Mouse (Mus musculus): ENCODE data around the gene Crat.

The Crat gene

DNA sequence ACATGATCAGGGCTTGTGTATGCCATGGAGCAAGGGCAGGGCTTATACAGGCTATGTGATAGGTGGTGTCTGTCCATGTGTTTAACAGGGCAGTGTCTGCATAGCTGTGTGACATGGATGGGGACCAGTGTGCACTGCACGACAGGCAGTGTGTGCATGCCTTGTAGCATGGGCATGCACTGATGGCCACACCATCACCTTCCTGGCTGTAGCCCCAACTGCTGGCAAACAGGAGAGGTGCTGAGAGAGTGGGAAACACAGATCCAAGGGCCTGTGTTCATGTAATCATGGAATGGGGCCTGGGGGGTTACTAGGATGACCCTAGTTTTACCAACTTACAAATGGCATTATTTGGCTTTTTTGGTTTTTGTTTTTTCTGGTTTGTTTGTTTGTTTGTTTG is 11.7 kb downstream of the Crat start:
- DNase-seq (ENCODE audit: low spot score in 2 of 2): no peak

DNA sequence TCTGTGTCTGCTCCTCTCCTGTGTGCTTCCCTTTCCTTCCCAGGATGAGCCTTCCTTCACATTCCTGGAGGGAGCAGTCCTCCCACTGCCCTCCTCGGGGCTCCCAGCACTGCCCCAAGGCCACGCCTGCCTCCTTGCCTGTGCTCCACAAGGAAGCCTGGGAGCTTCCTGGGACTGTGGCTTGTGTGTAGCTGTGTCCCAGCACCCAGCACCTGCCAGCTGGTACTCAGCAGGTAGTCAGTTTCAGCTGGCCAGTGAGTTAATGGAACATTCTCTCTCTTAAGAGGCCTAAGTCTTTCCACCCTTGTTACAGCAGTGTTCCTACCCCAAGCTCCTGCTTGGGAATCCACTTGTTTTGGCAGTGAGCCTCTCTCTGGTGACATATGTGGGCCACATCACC is 12.8 kb downstream of the Crat start:
- no peak for DNase-seq (ENCODE audit: low spot score in 2 of 2)

DNA sequence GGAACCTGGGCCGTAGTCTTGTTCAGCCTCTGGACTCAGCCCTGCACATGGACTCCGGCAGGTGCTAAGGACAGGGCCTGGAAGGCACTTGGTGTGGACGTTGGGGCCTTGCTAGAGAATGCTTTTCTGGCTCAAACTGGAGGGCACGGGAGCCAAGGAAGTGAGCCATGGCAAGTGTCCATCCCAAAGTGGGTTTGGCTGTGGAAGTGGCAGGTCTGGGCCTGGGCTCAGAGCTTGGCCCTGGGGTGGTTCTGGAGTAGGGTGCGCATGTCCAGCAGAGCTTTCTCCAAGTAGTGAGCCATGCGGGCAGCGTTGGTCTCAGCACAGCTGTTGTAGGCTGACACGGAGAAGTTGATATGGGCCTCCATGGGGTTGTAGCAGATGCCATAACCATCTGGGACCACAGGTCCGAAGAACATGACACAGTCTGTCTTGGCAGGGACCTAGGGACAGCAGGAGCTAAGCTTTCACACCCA is 13.2 kb downstream of the Crat start:
- no peak for DNase-seq (ENCODE audit: low spot score in 2 of 2)

DNA sequence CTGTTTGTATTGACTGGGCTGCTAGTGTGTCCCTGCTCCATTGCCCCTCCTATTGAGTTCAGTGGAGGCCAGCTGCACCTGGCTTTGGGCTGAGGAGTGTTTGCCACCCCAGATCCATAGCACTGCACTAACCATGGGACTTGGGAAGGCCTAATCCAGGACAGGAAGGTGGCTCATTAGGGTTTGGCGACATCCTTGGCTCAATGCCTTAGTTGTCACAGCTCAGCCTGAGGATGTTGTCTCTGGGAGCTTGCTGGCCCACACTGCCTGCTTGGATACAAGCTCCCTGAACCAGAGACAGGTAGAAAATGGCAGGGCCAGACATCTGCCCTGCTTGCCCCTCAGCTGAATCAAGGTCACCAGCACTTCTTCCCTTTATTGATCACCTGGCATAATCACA is 14.0 kb downstream of the Crat start:
- no peak for DNase-seq (ENCODE audit: low spot score in 2 of 2)

DNA sequence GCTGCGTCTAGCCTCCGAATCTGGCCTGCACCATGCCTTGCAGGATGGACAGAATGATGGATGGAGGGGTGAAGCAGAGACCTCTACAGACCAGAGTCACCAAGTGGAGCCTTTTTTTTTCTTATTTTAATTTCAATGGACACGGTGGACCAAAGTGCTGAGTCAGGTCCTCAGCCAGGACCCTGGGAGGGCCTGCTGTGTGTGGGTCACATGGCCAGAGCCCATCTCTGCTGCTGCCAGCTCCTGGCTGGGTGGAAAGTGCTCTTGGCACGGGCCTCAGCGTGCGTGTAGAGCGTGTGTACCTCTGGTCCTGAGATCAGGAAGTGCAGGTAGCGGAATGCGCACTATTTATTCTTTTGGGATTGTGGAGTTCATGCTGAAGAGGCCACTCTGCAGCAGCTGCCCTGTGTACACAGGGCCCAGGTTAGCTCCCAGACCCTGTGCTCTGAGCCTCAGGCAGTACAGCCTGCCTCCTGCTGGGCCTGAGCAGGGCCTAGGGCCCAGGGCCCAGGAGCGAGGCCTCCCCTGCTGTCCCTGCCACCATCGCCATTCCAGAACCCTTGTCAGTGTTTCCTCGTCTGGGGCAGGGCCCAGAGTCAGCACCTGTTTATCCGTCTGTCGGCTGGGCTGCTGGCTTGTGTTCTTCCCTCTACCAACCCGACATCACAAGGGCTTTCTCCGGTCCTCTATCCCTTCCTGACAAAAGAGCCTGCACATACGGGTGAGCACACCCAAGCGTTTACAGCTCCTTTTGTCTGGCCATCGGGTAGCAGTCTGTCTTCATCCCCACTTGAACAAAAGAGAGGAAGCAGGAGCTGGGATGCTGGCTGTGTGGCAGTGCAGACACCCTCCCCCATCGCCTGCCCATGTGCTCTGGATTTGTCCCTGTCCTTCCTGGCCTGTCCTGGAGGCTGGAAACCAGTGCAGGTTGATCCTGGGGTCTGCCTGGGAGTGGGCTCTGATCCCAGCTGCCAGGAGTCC is 16.1 kb downstream of the Crat start:
- DNase-seq (ENCODE audit: low spot score in 2 of 2): no peak

DNA sequence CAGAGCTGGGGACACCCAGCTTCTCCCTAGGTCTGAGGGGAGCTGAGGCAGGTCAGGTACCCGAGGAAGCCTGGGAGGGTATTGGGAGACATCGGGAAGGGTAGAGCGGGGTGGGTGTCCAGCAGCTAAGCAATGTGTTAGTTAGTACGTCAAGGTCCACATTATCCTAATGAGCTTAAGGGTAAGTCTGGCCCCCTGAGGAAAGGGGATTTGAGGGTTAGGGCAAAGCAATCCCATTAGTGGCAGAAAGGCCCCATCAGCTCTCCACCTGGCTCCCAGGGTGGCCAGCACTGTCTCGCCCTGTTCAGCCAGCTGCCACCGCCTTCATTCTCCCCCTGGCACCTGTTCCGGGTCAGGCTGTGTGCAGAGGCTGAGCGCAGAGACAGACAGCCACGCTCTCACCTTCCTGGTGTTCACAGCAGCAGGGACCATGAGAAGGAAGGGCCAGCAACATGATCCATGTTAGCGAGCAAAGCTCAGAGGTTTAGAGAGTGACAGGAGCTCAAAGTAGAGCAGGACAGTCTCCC is 17.6 kb downstream of the Crat start:
- no peak for DNase-seq (ENCODE audit: low spot score in 2 of 2)

DNA sequence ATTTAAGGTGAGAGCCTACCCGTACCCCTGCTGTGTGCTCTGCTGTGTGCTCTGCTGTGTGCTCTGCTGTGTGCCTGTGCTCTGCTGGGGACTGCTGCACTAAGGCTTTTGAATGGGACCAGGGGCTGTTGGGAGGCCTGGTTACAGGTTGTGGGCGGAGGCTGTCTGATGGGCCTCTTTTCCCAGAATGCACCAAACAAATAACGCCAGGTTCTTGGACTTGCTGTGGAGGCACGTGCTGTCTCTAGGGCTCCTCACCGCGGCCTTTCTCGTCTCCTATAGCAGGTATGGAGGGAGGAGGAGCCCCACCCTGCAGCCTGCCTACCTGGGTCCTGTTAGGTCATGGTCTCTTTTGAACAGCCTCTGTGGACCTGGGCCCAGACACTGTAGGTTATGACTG is 19.4 kb downstream of the Crat start:
- DNase-seq (ENCODE audit: low spot score in 2 of 2): no peak

DNA sequence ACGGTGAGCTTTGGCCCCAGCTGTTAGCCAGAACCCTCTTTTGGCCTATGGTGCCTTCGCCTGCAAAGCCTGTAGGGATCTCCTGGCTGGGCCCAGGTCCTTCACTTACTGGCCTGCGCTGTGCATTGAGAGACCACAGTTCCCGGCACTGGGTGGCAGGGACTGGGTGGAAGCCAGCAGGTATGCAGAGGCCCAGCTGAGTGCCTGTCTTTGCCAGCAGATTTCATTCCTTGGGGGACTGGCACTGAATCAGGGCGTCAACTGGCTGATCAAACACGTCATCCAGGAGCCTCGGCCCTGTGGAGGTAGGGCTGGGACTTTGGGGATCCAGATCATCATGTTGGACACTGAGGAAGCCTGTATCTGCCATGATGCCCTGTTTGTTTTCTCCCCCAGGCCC is 19.9 kb downstream of the Crat start:
- no peak for DNase-seq (ENCODE audit: low spot score in 2 of 2)

DNA sequence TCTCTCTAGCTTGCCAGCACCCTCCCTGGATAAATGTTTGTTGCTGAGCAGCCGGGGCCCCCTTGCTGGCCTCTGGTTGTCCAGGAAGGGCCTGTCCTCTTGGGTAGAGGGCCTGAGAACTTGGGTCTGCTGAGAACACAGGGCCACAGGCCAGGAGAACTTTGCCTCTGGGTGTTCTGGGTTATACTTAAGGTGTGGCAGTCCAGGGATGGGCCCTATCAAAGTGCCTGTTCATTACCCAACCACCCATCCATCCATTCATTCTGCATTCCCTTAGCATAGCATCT is 22.3 kb downstream of the Crat start:
- DNase-seq (ENCODE audit: low spot score in 2 of 2): no peak

DNA sequence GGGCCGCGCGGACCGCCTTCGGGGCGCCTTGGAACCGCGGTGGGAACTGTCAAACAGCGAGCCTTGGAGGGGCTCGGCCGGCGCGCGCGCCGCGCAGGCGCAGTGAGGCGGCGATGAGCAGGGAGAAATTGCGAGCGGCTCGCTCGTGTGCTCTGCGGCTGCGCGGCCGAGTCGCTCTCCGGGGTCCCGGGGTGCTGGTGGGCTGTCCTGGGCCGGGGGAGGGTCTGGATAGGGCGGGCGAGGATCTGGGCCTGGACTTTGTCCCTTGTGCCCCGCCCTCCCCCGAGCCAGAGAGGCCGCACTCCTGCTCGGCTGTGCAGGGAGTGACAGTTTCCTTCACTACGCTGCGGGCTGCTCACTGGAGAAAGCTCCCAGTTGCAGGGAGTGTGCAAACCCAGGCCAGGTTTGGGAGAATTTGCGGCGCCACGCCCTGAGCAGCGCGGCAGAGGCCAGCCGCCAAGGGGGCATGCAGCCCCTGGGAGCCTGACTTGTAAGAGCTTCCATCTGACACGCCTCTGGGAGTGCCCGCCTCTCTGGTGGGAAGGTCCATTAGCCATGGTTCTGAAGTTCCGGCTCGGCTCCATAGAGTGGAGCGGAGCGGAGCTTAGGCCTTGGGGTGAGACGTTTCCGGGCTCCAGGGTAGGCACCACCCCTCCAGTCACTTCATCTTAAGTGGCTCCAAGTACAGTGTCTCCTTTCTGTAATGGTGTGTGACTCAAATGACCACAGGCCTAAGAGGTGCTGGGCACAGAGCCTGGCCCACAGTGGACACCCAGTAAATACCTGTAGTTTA is 22.8 kb downstream of the Crat start:
- DNase-seq (ENCODE audit: low spot score in 2 of 2): peak; percentile 63 to 88

DNA sequence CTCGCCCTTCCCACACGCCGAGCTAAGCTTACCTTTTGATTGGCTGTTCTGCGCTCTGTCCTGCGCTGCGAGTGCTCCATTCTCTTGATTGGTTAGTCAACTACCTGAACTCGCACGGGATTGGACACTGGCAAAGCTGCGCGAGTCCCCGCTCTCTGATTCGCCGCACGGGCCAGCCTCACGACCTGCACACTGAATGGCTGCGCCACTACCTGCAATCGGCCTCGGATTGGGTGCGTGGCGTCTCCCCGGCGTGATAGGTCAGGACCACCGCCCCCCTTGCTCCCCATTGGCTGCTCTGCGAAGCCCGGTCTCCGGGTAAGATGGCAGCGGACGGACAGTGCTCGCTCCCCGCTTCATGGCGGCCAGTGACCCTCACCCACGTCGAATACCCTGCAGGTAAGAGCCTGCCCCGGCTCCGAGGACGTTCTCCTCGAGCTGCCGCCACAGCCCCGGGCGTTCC is 23.5 kb downstream of the Crat start, which contains the start of gene Dolpp1:
Gene Dolpp1, plus strand, starts transcription at position 141 of the 463 bp plus-strand sequence.
- peak; percentile 92 to 96 for DNase-seq (ENCODE audit: low spot score in 2 of 2)

DNA sequence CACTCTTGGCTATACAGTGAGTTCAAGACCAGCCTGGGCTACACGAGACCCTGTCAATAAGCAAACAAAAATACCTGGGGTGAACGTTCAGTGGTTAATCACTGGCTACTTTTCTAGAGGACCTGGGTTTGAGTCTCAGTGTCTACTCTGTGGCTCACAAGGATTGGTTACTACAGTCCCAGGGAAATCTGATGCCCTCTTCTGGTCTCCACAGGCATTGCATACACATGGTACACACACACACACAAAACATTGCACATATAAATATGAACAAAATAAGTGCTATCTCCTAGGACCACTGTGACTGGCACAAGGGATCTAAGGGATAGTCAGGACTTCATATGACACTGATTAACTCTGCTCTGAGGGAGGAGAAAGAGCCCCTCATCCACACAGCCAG is 26.6 kb downstream of the Crat start:
- DNase-seq (ENCODE audit: low spot score in 2 of 2): no peak

DNA sequence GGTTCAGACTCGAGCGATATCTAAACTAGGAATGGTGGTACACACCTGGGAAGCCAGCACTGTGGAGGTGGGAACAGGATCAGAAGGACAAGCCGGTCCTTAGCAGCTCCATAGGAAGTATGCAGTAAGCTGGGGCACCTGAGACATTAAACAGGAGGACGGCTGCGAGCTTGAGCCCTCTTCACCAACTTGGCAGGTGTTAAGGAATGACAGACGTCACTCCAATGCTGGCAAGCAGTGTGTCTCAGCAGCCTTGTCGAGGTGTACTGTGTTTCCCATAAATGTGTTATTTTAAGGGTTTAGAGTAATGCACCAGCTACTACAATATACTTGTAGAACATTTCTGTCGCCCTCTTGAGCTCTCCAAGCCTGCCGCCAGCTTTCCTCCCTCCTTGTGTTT is 28.7 kb downstream of the Crat start:
- no peak for DNase-seq (ENCODE audit: low spot score in 2 of 2)

DNA sequence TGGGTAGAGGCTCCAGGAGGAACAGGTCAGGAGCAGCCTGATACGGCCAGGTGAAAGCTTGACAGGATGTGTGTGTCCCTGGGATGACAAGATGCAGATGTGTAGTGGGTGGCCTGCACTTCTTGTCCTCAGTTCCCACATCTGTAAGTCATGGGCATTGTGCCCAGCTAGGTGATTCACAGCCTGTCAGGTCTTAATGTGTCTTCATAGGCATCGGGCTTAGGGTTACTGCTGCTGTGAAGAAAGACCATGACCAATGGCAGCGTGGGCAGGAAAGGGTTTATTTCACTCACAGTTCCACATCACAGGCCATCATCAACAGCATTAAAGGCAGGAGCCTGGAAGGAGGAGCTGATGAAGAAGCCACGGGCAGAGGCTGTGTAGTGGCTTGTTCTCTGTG is 30.0 kb downstream of the Crat start:
- no peak for DNase-seq (ENCODE audit: low spot score in 2 of 2)

DNA sequence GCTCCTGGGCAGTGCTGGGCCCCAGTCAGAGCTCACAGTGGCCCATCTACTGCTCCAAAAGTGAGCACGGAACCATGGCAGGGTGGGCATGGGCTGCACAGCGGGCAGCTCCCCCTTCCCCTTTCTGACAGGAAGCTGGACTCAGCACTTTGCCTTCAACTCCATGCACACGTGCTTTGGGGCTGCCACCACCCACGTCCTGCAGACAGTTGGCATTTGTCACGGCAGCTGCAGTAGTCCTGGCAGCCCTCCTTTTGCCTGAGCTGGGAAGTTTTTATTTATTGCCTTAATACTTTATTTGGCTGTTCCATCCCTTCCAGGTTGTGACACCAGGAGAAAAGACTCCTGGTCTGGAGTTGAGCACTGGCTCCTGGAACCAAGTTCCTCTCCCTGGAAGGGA is 30.8 kb downstream of the Crat start:
- DNase-seq (ENCODE audit: low spot score in 2 of 2): no peak

DNA sequence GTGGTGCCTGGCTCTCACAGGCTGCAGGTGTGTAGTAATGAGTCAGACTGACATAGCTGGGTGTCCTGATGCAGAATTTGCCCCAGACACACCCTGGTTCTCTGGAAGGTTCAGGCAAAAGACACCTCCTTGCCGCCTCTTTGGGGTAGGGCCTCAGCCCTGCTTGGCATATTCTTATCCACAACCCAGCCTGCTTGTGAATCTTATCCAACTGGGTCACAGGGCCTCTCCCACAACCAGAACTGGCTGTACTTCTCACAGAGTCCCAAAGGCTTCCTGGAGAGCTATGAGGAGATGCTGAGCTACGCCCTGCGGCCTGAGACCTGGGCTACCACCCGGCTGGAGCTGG is 34.3 kb downstream of the Crat start:
- DNase-seq (ENCODE audit: low spot score in 2 of 2): no peak

DNA sequence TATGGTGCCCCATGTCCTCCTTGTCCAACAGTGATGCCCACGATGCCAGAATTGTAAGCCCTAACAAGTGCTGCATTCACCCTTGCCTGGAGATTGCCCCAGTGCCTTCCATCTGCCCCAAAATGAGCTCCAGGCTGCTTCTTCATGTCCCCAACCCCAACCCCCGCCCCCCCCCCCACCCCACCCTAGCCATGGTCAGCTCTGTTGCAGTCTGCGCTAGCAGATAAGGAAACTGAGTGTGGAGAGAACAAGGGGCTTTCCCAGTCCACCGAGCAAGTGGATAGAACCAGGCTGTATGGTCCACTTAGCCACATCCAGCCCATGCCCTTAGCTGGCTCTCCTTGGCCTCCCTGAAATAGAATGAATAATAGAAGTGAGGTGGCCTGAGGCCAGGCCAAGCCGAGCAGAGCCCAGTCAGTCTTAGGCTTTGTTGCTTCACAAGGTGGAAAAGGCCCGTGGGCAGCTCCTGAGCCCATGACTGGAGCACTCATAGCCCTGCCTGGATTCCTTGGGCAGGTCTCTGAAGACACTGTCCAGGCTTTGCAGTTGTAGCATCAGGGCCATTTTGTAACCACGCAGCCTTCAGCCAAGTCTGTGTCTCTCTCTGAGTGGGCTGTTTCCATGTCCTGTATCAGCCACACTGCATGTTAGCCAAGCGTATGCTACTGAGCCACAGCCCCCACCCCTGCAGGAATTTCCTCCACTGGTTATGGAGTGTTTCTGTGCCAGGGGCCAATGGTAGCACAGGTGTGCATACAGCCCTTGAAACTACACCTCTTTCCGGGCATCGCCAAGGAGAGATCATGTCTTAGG is 34.8 kb downstream of the Crat start:
- no peak for DNase-seq (ENCODE audit: low spot score in 2 of 2)

DNA sequence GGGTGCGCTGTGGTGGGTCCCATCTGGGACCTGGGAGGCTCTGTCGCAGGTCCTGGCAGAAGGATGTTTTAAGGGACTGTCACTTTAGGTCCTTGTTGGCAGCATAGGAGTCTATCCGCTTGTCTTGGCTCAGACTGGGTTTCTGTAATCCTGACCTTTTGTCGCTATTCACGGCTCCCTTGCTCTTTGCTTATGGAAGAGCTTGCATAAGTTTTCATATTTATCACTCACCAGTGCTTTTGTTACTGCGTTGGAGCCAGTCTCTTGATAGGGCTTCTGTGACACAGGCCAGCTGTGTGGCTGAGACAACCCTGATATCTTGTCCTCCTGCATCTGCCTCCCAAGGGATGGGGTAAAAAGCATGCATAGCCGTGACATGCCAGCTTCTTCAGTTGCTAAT is 36.3 kb downstream of the Crat start:
- no peak for DNase-seq (ENCODE audit: low spot score in 2 of 2)

DNA sequence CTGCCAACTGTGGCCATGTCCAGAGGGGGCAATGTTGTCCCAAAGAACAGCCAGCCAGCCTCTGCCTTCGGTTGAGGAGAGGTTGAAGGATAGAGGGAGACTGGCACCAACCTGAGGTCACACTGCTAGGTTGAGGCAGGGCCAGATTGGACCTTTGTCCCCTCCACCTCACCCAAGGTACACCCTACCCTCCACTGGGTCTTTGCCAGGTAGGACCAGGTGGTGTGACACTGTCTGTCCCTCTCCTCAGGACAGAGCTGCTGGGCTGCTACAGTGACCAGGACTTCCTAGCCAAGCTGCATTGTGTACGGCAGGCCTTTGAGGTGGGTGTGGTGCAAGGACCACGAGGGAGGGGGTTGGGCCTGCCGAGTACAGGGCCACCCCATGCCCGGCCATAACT is 37.9 kb downstream of the Crat start:
- DNase-seq (ENCODE audit: low spot score in 2 of 2): no peak

DNA sequence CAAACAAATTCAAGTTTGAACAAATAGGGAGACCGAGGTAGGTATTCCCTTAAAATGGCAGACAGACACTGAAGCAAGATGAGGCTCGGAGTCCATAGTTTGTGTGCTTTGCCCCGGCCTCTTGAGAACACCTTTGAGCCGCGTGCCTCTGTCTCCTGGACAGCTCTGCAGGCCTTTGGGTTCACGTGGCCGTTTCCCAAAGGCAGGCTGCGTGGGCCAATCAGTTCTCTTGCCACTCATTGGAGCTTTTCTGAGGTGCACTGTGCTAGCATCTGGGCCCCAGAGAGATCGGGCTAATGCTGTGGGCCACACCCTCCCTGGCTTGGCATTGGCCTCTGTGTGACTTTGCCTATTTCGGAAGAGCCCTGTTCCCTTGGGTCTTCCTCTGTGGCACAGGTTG is 39.7 kb downstream of the Crat start:
- DNase-seq (ENCODE audit: low spot score in 2 of 2): no peak

DNA sequence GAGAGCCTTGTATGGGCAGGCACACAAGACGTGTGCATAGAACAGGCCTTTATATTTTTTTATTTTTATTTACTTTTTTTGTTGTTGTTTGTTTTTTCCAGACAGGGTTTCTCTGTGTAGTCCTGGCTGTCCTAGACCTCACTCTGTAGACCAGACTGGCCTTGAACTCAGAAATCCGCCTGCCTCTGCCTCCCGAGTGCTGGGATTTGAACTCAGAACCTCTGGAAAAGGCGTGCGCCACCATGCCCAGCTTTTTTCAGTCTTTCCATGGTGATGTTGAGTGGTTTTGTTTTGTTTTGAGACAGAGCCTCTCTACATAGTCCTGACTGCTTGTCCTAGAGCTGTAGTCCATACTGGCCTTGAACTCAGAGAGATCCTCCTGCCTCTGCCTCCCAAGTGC is 42.9 kb downstream of the Crat start:
- no peak for DNase-seq (ENCODE audit: low spot score in 2 of 2)

DNA sequence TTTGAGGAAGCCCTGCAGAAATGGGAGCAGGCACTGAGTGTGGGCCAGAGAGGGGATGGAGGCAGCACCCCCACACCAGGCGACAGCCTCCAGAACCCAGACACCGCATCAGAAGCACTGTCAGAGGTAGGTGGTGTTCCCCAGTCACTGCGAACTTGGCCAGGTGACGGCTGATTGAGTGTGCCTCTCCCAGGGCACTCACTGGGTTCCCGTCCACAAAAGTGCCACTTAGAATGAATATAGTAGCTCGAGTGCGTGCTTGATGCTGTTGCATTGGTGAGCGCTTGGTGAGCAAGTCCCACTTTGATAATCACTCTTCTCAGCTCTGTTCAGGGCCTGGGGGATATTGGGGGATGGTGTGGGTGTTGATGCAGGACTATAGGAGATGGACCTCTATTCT is 44.1 kb downstream of the Crat start:
- DNase-seq (ENCODE audit: low spot score in 2 of 2): no peak

All from cerebellum, postnatal 4 days (tissue).